In genomic region chr12:118056876-118057275, GRCm38 (mm10) we compare ENCODE assay signal across 10 mouse cellular contexts.
A peak's percentile ranks its signal among the peaks of the same experiment; 100 is the strongest.
DNase-seq lines count a peak whose midpoint lies in the region; ATAC-seq lines count a peak whose summit lies in the region.
"Had no signal": no experiment of that assay in that cellular context is flagged by ENCODE, and none has a peak within 500 bp of the region (broad histone marks: within the 10 kb centered on the region; RNA-seq: fewer than 3 reads in every experiment).

No protein-coding gene starts in this region.

- no peak overlapping the region for H3K27ac ChIP-seq in forebrain, embryonic 13.5 days
- no peak overlapping the region for H3K27ac ChIP-seq in forebrain, embryonic 11.5 days (ENCODE audit: low read depth, low read length)
- H3K27ac ChIP-seq in neural tube, embryonic 15.5 days (replicated peaks), result no peak overlapping the region
- H3K27ac ChIP-seq: limb, embryonic 15.5 days had no signal

- H3K9ac ChIP-seq in forebrain, embryonic 13.5 days, result no peak overlapping the region
- no peak overlapping the region for H3K9ac ChIP-seq in forebrain, embryonic 11.5 days (ENCODE audit: low read length)
- H3K9ac ChIP-seq in neural tube, embryonic 15.5 days (replicated peaks), result no peak overlapping the region
- H3K9ac ChIP-seq: limb, embryonic 15.5 days had no signal

- no peaks in the 10 kb centered on the region for H3K27me3 ChIP-seq in forebrain, embryonic 13.5 days
- H3K27me3 ChIP-seq in forebrain, embryonic 11.5 days (ENCODE audit: control insufficient read depth, insufficient read depth, low read length), result no peaks in the 10 kb centered on the region
- no peaks in the 10 kb centered on the region for H3K27me3 ChIP-seq in neural tube, embryonic 15.5 days (replicated peaks)
- H3K27me3 ChIP-seq: limb, embryonic 15.5 days had no signal

- H3K9me3 ChIP-seq in forebrain, embryonic 13.5 days (replicated peaks), result no peaks in the 10 kb centered on the region
- no peaks in the 10 kb centered on the region for H3K9me3 ChIP-seq in forebrain, embryonic 11.5 days (ENCODE audit: control insufficient read depth, low read length)
- H3K9me3 ChIP-seq in neural tube, embryonic 15.5 days (replicated peaks), result no peaks in the 10 kb centered on the region
- H3K9me3 ChIP-seq: limb, embryonic 15.5 days; megakaryocyte, embryonic 14.5 days had no signal

- H3K4me2 ChIP-seq in forebrain, embryonic 13.5 days, result no peak overlapping the region
- H3K4me2 ChIP-seq in forebrain, embryonic 11.5 days (ENCODE audit: low read depth, low read length, severe bottlenecking), result no peak overlapping the region
- no peak overlapping the region for H3K4me2 ChIP-seq in neural tube, embryonic 15.5 days
- H3K4me2 ChIP-seq: limb, embryonic 15.5 days had no signal

- DNase-seq in forebrain, embryonic 11.5 days (ENCODE audit: low spot score), result no peak
- DNase-seq in left cerebral cortex, postnatal 14 days (ENCODE audit: low spot score in 2 of 2), result peak; percentile 26 to 62
- no peak for DNase-seq in left cerebral cortex, adult 11 months (ENCODE audit: low spot score)
- DNase-seq in brain, embryonic 18.5 days (ENCODE audit: low read depth, low spot score), result peak; percentile 18
- DNase-seq in spleen, postnatal 14 days (ENCODE audit: low spot score in 2 of 2), result no peak
- no peak for DNase-seq in thymus, postnatal 36 days

- no peaks in the 10 kb centered on the region for H3K4me1 ChIP-seq in forebrain, embryonic 13.5 days
- H3K4me1 ChIP-seq in forebrain, embryonic 11.5 days (replicated peaks; ENCODE audit: control insufficient read depth, insufficient read depth, low read length), result no peaks in the 10 kb centered on the region
- H3K4me1 ChIP-seq in neural tube, embryonic 15.5 days, result 0 out of 2 replicates have a peak, but pooled peaks cover 3% of the 10 kb centered on the region
- H3K4me1 ChIP-seq: limb, embryonic 15.5 days; megakaryocyte, embryonic 14.5 days had no signal

- intact Hi-C loops in left cerebral cortex, postnatal 14 days (cut with DNase I), result loop anchor here (2.0 to 5.0 kb wide), 2 partner anchors 400 to 800 kb away; no protein-coding TSS in a partner anchor

- ATAC-seq in forebrain, embryonic 13.5 days, result 0 out of 2 replicates have a peak, but pooled peaks have one; percentile 45
- no peak for ATAC-seq in forebrain, embryonic 11.5 days (replicated peaks; ENCODE audit: low FRiP score)
- peak; percentile 63; the same call in 1 of the 2 replicates for ATAC-seq in neural tube, embryonic 15.5 days (ENCODE audit: low FRiP score)

- H3K36me3 ChIP-seq in forebrain, embryonic 13.5 days (ENCODE audit: poor library complexity, severe bottlenecking), result no peaks in the 10 kb centered on the region
- no peaks in the 10 kb centered on the region for H3K36me3 ChIP-seq in forebrain, embryonic 11.5 days (ENCODE audit: control insufficient read depth, insufficient read depth, low read length)
- H3K36me3 ChIP-seq in neural tube, embryonic 15.5 days, result no peaks in the 10 kb centered on the region
- H3K36me3 ChIP-seq: limb, embryonic 15.5 days had no signal

- no peak overlapping the region for H3K4me3 ChIP-seq in forebrain, embryonic 13.5 days
- no peak overlapping the region for H3K4me3 ChIP-seq in forebrain, embryonic 11.5 days (ENCODE audit: low read depth, low read length)
- no peak overlapping the region for H3K4me3 ChIP-seq in neural tube, embryonic 15.5 days (replicated peaks)
- H3K4me3 ChIP-seq: limb, embryonic 15.5 days; megakaryocyte, embryonic 14.5 days had no signal

- WGBS in forebrain, embryonic 13.5 days, result 73% methylated on average over 10 of the region's 10 CpGs
- WGBS in forebrain, embryonic 11.5 days, result 74% methylated on average over 10 of the region's 10 CpGs
- WGBS in neural tube, embryonic 15.5 days, result 51% methylated on average over 10 of the region's 10 CpGs

Comparison
In these comparisons a context has a peak if more than half of its experiments do, and no peak if none do; other contexts are left out.
1. DNase-seq: peak in left cerebral cortex, postnatal 14 days (2 of 2) and brain, embryonic 18.5 days (single experiment); none in forebrain, embryonic 11.5 days (single experiment), left cerebral cortex, adult 11 months (single experiment), spleen, postnatal 14 days (0 of 2) and thymus, postnatal 36 days (0 of 2).